Mouse (Mus musculus) small intestine, adult 2 months (tissue): ENCODE results near the gene Cmtm6. TPM values are rescaled to one million over a fixed set of nuclear protein-coding genes. Genes with fewer than 3 reads are reported as not detected.

Experiments used
- H3K27ac ChIP-seq: fragments of 200-500 bp; 2 replicates; pipeline ENCODE4 v1.5.1; 2012; ENCODE audit warnings: low read depth, low read length, control low read depth, inconsistent platforms; ENCODE audit not compliant: insufficient read depth
- H3K27me3 ChIP-seq: fragments of 200-500 bp; 2 replicates; pipeline ENCODE4 v1.6.1; 2012; ENCODE audit warnings: mild to moderate bottlenecking, moderate library complexity, low read length, inconsistent platforms; ENCODE audit not compliant: control insufficient read depth, insufficient read depth
- H3K36me3 ChIP-seq: fragments of 200-500 bp; 2 replicates; pipeline ENCODE4 v1.6.1; 2012; ENCODE audit warnings: mild to moderate bottlenecking, low read length, control low read depth, inconsistent platforms; ENCODE audit not compliant: control insufficient read depth, insufficient read depth
- H3K4me1 ChIP-seq: fragments of 200-500 bp; 2 replicates; pipeline ENCODE4 v1.6.1; 2012; ENCODE audit warnings: low read length, inconsistent platforms, mixed read lengths; ENCODE audit not compliant: control insufficient read depth, insufficient read depth, insufficient read length
- H3K4me3 ChIP-seq: fragments of 200-500 bp; 2 replicates; pipeline ENCODE4 v1.5.1; 2012; ENCODE audit warnings: low read depth, mild to moderate bottlenecking, control low read depth, inconsistent platforms, low read length, moderate library complexity
- CTCF ChIP-seq: fragments of 200-500 bp; IDR thresholded peaks from 2 replicates; pipeline ENCODE4 v1.5.1; 2012; ENCODE audit warnings: low read depth, mild to moderate bottlenecking, control low read depth, inconsistent platforms, low read length, moderate library complexity, mixed read lengths; ENCODE audit not compliant: insufficient replicate concordance, insufficient read length; ENCODE audit errors: extremely low read depth
- POLR2A ChIP-seq: fragments of 200-500 bp; IDR thresholded peaks from 2 replicates; pipeline ENCODE4 v1.6.1; 2012; ENCODE audit warnings: low read depth, mild to moderate bottlenecking, control low read depth, inconsistent platforms, low read length, moderate library complexity
- WGBS: fragments of 180-500 bp; shearing (Covaris S2); methylation state at CpG from one replicate; pipeline ENCODE4 v1.1.7; 2018; 5-methylcytosine and 5-hydroxymethylcytosine counted together
- polyA plus RNA-seq: library from polyadenylated mRNA; depleted of rRNA; stranded (reverse); fragments of >200 nt; gene quantifications from 2 replicates; pipeline ENCODE4 v1.2.3, GENCODE M21; 2012

Cmtm6 gene
- polyA plus RNA-seq, 1 experiment = 46.1 TPM

DNA sequence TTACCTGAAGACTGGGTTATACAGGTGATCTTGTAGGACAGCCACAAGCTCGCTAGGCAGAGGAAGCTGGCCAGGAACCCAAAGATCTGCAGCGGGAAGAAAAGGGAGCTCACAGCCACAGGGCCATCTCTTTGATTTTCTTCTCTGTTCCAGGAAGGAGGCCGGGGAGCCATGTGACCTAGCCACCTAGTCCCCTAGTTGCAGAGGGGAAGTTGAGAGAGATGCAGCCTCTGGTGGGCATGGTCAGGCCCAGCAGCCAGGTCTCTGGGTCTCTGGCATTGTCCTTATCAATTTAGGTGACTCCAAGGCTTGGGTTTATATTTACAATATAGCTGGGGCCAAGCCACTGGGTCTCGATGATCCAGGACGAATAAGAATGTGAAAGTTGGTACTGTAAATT is 27.9 kb downstream of the Cmtm6 start:
- 75% methylated on average over 5 of the region's 5 CpGs for WGBS
- no peak overlapping the region for H3K4me3 ChIP-seq
- H3K27ac ChIP-seq = 0 out of 2 replicates have a peak overlapping the region, but pooled peaks have one; percentile 7
- peaks cover 5% of the 10 kb centered on the region for H3K4me1 ChIP-seq
- peaks cover 3% of the 10 kb centered on the region; the same call in 1 of the 2 replicates for H3K36me3 ChIP-seq
- TF ChIP-seq POLR2A (no peak), CTCF (no peak)
- H3K27me3 ChIP-seq = no peaks in the 10 kb centered on the region

DNA sequence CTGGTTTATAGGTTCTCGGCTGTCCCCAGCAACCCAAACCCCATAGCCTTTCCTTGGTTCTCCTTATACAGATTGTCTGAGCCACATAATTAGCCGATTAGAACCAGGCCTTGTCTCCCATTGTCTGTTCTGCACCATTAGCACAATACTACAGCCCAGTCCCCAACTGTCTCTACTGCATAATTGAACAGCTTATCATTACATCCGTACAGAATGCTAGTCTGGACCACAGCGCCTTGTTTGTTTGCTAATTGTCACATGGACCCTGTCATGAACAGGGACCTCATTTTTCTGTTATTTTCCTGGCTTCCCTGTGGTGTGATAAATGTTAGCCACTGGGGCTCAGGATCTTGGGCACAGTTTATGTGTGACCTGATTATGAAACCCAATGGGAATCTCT is 29.0 kb downstream of the Cmtm6 start:
- peaks cover 5% of the 10 kb centered on the region for H3K4me1 ChIP-seq
- WGBS = 87% methylated on average over 4 of the region's 4 CpGs
- H3K27ac ChIP-seq = no peak overlapping the region
- TF ChIP-seq POLR2A (no peak), CTCF (no peak)
- H3K4me3 ChIP-seq = no peak overlapping the region
- no peaks in the 10 kb centered on the region for H3K27me3 ChIP-seq
- peaks cover 3% of the 10 kb centered on the region; the same call in 1 of the 2 replicates for H3K36me3 ChIP-seq

DNA sequence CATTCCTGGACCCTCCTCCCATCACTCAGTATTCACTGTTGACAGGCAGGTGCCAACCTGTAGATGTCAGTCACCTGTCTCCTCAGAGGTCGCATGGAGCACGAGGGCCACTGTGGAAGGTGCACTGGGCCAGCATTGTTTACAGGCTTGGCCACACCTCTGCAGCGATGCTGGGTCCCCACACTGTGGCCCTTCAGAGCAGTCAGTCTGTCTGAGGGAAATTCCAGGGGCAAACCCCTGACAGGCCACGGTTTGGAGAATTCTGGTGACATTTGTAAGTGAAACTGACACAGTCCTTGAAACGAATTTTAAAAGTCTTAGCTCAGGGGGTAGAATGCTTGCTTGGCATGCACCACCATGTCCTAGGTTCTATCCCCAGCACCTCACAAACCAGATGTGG is 29.4 kb downstream of the Cmtm6 start:
- TF ChIP-seq POLR2A (no peak), CTCF (no peak)
- H3K27me3 ChIP-seq = no peaks in the 10 kb centered on the region
- H3K4me3 ChIP-seq = no peak overlapping the region
- H3K27ac ChIP-seq = no peak overlapping the region
- peaks cover 1% of the 10 kb centered on the region; the same call in 1 of the 2 replicates for H3K36me3 ChIP-seq
- WGBS = 81% methylated on average over 5 of the region's 5 CpGs
- peaks cover 5% of the 10 kb centered on the region for H3K4me1 ChIP-seq

DNA sequence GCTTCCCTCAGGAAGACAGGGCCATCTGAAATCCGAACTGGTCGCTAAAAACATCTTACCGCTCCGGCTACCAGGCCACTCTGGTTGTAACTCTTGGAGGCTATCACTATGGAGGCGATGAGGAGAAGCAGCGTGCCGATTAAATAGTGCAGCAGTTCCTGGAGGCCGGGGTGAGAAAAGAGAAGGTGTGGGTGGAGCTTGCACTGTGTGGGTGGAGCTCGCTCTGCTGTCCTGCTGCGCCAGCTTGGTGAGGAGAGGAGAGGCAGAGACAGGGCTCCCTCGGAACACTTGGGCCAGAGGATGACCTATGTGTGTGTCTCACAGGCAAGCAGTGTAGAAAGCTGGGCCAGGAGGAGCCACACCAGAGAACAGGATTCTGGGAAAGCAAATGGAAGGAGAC is 30.9 kb downstream of the Cmtm6 start:
- no peak overlapping the region for H3K4me3 ChIP-seq

DNA sequence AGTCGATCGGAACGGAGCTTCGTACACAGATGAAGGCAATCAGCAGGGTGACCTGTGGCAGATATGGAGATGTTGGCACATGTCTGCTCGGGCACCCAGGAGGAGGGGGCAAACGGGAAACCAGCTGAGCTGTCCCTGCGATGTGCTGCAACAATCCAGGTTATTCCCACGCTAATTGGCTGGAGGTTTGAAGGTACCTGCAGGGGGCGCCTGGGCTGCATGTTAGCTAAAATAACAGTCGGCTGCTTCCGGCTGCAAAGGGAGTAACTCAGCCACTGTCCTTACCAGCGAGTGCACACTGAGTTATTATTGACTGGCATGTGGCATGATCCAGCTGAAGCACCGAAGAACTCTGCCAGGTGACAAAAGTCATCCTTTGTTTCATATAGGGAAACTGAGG is 32.4 kb downstream of the Cmtm6 start:
- Histone ChIP-seq H3K4me1 (peaks cover 5% of the 10 kb centered on the region), H3K4me3 (no peak overlapping the region), H3K27me3 (no peaks in the 10 kb centered on the region), H3K27ac (no peak overlapping the region), H3K36me3 (peaks cover 1% of the 10 kb centered on the region; the same call in 1 of the 2 replicates)
- TF ChIP-seq CTCF (peak; percentile 50; the same call in 1 of the 2 replicates), POLR2A (no peak)
- 69% methylated on average over 13 of the region's 13 CpGs for WGBS

More for the DNA sequence above, 30.9 kb downstream of the Cmtm6 start:
- WGBS = 73% methylated on average over 11 of the region's 11 CpGs
- H3K27ac ChIP-seq = no peak overlapping the region
- peaks cover 5% of the 10 kb centered on the region for H3K4me1 ChIP-seq
- TF ChIP-seq CTCF (no peak), POLR2A (no peak)
- no peaks in the 10 kb centered on the region for H3K27me3 ChIP-seq
- H3K36me3 ChIP-seq = peaks cover 1% of the 10 kb centered on the region; the same call in 1 of the 2 replicates

GRCm38 (mm10) chr9:114767030-114767429 is 36.1 kb downstream of the Cmtm6 start:
- H3K4me1 ChIP-seq = peaks cover 3% of the 10 kb centered on the region; the same call in 1 of the 2 replicates
- no peak for TF ChIP-seq POLR2A
- TF ChIP-seq CTCF = no peak
- no peaks in the 10 kb centered on the region for H3K36me3 ChIP-seq
- 77% methylated on average over 13 of the region's 13 CpGs for WGBS
- H3K27me3 ChIP-seq = no peaks in the 10 kb centered on the region
- H3K27ac ChIP-seq = no peak overlapping the region
- H3K4me3 ChIP-seq = no peak overlapping the region

DNA sequence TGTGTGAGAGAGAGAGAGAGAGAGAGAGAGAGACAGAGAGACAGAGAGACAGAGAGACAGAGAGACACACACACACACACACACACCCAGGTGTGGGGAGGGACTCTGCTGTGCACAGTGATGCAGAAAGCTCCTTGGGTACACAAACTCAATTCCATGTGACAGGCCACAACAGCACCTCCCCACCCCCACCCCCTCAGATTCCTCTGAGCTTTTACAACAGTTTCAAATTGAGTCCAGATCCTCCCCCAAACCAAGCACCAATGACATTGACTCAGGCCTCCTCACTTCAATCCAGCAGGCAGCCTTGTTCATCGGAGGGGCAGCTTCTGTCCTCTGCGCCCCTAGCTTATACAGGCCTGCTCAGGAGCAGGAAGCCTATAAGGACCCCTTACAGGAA is 36.6 kb downstream of the Cmtm6 start:
- H3K27ac ChIP-seq = no peak overlapping the region
- 87% methylated on average over 2 of the region's 2 CpGs for WGBS
- H3K27me3 ChIP-seq = no peaks in the 10 kb centered on the region
- TF ChIP-seq CTCF (no peak), POLR2A (no peak)
- peaks cover 3% of the 10 kb centered on the region; the same call in 1 of the 2 replicates for H3K4me1 ChIP-seq
- no peak overlapping the region for H3K4me3 ChIP-seq
- H3K36me3 ChIP-seq = no peaks in the 10 kb centered on the region; the same call in 1 of the 2 replicates
